Mouse (Mus musculus) brain, adult 2 months (tissue): Measurements from ENCODE around the gene Ppp1r12a.

ENCODE experiments used
- DNase-seq: peaks from one replicate; pipeline ENCODE4 v3.0.0; 2011; ENCODE audit warnings: low read depth, low spot score

Gene Ppp1r12a

GRCm38 (mm10) chr10:108291688-108292471, 129.9 kb downstream of the Ppp1r12a start:
- DNase-seq = peak; percentile 32

DNA sequence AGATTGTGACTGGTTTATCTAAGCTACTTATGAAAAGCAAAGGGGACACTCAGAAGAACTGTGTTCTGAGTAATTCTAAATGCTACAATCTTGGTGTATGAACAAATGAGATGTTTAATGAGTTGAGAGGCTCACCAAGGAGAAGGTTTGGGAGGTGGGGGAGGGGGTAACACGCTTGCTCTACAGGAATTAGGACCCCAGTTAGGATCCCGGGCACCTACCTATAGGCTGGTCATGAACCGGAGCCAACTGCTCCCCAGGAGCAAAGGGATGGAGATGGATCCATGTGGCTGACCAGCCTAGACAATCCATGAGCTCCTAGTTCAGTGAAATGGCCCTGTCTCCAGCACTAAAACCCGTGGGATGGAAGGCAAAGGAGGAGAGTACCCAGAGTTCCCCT, 130.7 kb downstream of the Ppp1r12a start:
- DNase-seq = no peak

GRCm38 (mm10) chr10:108293620-108294195, 131.7 kb downstream of the Ppp1r12a start:
- peak; percentile 37 for DNase-seq

GRCm38 (mm10) chr10:108294766-108295165, 132.8 kb downstream of the Ppp1r12a start:
- no peak for DNase-seq

DNA sequence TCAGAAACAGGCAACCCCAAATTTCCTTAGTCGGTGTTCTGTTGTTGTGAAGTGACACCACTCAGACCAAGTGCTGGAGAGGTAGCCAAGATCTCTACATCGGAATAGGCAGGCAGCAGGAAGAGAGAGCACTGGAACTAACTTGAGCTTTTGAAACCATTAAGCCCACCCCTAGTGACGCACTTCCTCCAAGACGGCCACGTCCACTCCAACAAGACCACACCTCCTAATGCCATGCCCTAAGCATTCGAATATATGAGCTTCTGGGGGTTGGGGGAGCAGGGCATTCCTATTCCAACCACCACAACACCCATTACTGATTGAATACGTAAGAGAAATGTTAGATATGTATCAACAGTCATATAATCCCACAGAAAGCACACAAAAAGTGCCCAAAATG, 134.5 kb downstream of the Ppp1r12a start:
- DNase-seq = no peak

DNA sequence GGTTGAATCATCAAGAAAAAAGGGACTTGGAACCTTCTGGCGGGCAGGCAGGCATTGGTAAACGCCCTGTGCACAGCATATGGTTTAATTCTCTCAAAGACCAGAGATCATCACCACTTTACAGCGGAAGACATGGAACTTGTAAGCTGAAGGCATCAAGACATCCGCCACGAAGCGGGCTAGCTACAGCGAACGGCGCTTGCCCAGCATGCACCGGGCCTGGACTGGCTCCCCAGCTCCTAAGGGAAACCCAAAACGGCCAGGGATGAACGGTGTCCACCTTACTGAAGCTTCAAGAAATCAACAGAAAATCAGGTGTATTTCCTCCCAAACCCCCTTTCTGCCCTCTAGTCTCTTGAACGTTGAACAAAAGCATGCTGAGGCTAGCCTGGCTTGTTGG, 136.3 kb downstream of the Ppp1r12a start:
- DNase-seq = no peak

DNA sequence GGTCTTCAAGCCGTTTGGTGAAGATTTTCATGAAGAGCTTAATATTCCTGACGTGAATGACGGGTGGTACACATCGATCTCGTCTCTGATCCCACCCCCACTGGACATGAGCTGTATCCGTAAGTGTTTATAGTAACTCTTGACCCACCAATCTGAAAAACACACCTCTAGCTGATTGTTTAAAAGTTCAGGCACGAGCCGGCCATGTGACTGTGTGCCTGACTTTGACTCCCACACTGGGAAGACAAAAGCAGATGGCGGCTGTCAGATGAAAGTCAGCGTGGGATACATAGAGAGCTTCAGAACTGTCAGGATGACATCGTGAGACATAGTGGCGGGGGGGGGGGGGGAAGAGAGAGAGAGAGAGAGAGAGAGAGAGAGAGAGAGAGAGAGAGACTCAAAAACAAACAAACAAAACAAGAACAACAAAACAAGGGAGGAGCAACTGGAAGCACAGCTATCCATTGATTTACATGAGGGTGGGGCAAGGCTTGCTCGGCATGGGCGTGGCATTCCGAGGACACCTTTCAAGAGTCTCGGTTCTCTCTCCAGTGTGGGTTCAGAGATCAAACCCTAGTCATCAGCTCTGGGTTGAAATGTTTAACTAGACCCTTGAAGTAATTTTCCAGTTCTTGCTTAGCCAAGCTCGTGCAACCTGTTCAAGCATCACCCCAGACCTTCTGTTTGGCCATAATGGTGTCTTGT, 137.0 kb downstream of the Ppp1r12a start:
- peak; percentile 53 for DNase-seq

GRCm38 (mm10) chr10:108299828-108300227, 137.8 kb downstream of the Ppp1r12a start:
- DNase-seq = no peak

- peak; percentile 85 for DNase-seq
Observed at GRCm38 (mm10) chr10:108300843-108301242, 138.8 kb downstream of the Ppp1r12a start.

DNA sequence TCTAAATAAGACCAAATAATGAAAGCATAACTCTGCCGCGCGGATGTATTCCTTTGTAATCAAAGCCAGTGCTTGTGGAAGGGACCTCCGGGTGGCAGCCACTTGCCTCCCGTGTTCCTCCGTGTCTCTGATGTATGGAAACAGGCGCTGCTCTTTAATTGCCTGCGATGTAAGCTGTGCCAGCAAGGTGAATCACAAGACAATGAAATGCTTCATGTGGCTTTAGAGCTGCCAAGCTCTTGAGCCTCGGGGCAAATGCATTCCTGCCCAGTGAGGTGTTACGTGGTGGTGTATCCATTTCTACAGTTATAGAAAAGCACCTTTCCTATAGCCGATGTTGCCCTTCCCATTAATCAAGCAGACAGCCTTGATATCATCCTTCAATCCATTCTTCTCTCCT, 145.8 kb downstream of the Ppp1r12a start:
- DNase-seq = no peak

- DNase-seq = no peak
Observed at GRCm38 (mm10) chr10:108310195-108310594, 148.2 kb downstream of the Ppp1r12a start.

DNA sequence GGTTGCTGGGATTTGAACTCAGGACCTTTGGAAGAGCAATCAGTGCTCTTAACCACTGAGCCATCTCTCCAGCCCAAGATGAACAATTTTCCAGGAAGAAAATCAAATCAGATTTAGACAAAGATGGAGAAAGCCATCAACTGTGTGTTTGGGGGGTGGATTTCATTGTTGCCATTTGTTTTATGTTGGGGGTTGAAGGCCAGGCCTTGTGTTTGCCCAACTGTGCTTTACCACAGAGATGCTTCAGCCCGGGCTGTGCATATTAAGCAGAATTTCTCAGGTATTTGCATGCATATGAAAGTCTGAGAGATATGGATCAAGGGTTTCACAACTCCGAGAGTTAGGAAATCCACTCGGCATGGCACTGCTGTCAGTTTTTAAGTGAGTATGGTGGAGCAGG, 149.4 kb downstream of the Ppp1r12a start:
- no peak for DNase-seq

DNA sequence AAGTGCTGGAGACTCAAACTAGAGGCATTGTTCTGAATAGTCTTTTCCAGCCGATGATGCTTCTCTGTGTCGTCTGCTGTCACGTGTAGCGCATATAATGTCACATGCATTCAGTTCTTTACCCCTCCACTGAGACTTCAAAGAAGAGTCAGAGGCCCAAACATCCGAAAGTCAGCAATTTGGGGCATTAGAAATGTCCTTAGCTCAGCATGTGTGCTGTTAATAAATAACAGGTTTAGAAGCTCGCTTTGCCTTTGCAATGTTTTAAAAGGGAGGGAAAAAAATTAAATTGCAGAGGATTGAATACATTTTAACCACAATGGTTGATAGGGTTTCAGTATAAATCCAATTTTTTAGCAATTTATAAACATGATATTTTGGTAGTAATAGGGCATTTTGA, 151.9 kb downstream of the Ppp1r12a start:
- no peak for DNase-seq

DNA sequence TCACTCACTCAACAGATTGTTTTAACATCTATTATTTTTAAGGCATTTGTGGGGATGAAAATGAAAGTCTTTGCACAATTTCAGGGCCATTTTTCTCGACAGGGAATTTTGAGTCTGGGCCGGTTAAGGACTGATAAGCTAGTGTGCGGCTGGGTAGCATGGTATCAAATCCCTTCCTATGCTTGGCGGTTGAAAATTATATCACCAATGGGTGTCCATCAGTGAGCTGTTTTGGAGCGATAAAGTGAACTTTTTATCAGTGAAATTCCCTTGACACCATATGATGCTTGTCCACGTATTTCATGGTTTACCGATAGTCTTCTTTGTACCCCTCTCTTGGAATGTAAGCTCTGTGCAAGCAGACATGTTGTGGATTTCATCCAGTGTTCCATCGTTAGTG, 152.4 kb downstream of the Ppp1r12a start:
- no peak for DNase-seq

DNA sequence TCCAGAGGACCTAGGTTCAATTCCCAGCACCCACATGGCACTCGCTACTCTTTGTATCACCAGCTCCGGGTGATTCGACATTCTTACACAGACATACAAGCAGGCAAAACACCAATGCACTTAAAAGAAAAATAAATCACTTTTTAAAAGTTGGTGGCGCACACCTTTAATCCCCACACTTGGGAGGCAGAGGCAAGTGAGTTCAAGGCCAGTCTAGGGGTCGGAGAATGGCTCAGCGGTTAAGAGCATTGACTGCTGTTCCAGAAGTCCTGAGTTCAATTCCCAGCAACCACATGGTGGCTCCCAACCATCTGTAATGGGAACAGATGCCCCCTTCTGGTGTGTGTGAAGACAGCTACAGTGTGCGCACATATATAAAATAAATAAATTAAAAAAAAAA, 153.2 kb downstream of the Ppp1r12a start:
- DNase-seq = no peak

GRCm38 (mm10) chr10:108328356-108328755, 166.4 kb downstream of the Ppp1r12a start:
- DNase-seq = no peak

DNA sequence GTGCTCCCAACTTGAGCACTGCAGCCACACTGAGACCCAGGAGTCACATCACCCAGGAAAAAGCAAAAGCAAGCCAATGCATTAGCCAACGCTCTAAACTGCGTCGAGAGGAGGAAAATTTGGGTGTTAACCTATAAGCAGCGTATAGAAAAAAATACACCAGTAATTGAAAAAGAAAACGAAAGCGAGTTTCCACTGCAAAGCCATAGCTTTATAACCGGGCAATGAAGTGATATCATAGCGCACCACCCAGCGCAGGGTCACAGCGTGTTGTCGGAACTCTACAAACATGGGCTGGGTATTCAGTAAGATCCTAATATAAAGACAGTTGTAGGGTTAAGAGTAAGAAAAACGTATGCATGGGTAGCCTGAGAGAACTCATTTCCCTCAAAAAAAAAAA, 167.0 kb downstream of the Ppp1r12a start:
- no peak for DNase-seq

- no peak for DNase-seq
Observed at GRCm38 (mm10) chr10:108329771-108330170, 167.8 kb downstream of the Ppp1r12a start.

DNA sequence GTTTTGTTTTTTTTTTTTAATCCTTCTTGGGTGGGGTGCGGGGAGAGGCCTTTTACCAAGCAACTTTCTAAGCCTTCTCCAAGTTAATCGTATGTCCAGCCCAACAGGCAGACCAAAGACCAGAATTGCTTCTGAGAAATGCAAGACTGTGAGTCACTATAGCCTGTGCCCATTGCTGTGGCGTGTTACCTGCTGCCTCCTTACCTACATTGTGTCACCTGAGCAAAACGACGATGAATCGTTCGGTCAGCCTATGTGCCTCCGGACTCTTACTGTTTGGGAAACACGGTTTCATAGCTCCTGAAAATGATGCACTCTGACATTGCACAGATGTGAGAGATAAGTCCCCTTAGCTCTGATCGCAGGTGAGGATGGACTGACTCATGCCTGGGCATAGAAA, 169.0 kb downstream of the Ppp1r12a start:
- no peak for DNase-seq

GRCm38 (mm10) chr10:108331784-108332561, 170.0 kb downstream of the Ppp1r12a start, which contains the start of gene Pawr:
Gene Pawr (plus strand): TSS chr10:108332121.
- DNase-seq = peak; percentile 64

- DNase-seq = peak; percentile 24
Observed at GRCm38 (mm10) chr10:108332571-108333541, 170.9 kb downstream of the Ppp1r12a start.
